Mouse (Mus musculus) embryonic facial prominence, embryonic 13.5 days (tissue): Measurements from ENCODE around the gene Arg2. TPM values are rescaled to one million over a fixed set of nuclear protein-coding genes. Genes with fewer than 3 reads are reported as not detected.

Experiments
- polyA plus RNA-seq: library from polyadenylated mRNA; unstranded; fragments of >200 nt; fragmentation: Nextera tagmentation; extraction: Ambion mirVana; gene quantifications from 2 replicates; pipeline ENCODE4 v1.2.1, GENCODE M21; 2015

The Arg2 gene
- polyA plus RNA-seq, 1 experiment from 2014 or later: 4.9 TPM

Other genes with a start within 250 kb of the Arg2 start
- gene Plek2, start 223.8 kb upstream of the Arg2 start, polyA plus RNA-seq: 4.2 and 5.1 TPM in 2 replicates
- 6.4 and 8.0 TPM in 2 replicates for gene Tmem229b, start 123.2 kb upstream of the Arg2 start, polyA plus RNA-seq
- 1.7 TPM in 2 replicates for gene Plekhh1, start 101.6 kb upstream of the Arg2 start, polyA plus RNA-seq
- 36.5 and 37.6 TPM in 2 replicates for gene Pigh, start 41.1 kb upstream of the Arg2 start, polyA plus RNA-seq
- gene Vti1b, start 41.9 kb downstream of the Arg2 start, polyA plus RNA-seq: 99.9 and 116 TPM in 2 replicates
- 25.2 and 27.2 TPM in 2 replicates for gene Rdh11, start 61.5 kb downstream of the Arg2 start, polyA plus RNA-seq
- gene Rdh12, start 78.1 kb downstream of the Arg2 start, polyA plus RNA-seq: 2.6 and 3.2 TPM in 2 replicates
- 15.5 and 15.6 TPM in 2 replicates for gene Zfyve26, start 165.5 kb downstream of the Arg2 start, polyA plus RNA-seq
- gene Rad51b, start 166.5 kb downstream of the Arg2 start, polyA plus RNA-seq: 8.8 and 9.3 TPM in 2 replicates